Mouse (Mus musculus): Measurements from ENCODE around the gene Tnnc2.

Gene Tnnc2

DNA sequence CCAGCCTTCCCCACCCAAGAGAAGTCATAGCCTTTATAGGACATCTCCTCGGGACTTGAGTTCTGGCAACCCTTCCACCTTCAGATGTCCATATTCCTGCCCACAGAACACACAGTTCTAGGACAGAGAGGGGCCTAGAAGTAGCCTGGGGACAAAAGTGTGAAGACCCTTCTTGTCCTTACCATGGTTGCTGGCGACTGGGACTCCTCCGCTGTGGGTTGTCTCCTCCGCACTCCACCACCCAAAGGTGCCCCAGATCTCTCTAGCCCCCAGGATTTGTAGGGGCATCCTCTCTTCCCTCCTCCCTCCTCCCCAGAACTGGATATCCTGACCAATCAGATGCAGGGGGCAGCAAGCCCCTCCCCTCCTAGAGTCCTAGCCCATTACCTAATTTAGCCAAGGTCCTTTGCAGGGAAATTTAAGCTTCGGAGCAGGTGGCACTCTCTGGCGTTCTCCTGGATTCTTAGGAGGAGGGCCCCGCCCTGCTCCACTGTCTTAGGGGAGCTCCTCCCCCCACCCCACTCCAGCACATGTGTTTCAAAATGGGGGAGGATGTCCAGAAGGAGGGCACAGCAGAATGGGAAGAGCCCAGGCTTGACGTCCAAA lies at the start of gene Tnnc2:
Gene Tnnc2 (minus strand): TSS at position 487 of the 606 bp plus-strand sequence.
- no peak for DNase-seq (ENCODE audit: low spot score)

GRCm38 (mm10) chr2:164829090-164829489 lies 49.3 kb upstream of the Tnnc2 start:
- no peak for DNase-seq (ENCODE audit: low spot score)

DNA sequence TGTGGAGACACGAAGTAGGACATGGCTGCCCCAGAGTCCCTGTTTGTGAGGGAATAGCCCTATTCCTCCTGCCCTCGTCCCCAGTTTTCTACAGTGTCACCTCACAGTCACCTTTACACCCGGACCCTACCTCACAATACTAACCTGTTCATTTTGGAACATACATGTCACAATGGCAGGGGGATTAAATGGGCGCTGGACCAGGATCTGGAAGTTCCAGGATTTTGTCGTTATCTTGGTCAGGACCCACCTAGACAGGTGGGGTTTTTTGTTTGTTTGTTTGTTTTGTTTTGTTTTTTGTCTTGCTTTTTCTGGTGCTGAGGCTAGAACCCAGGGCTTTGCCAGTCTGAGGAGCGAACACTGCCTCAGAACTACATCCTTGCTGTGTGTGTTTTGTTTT lies 48.7 kb upstream of the Tnnc2 start, which contains the start of gene Spata25:
Gene Spata25 (minus strand): TSS at position 101 of the 400 bp plus-strand sequence.
- no peak for DNase-seq (ENCODE audit: low spot score)

- DNase-seq (ENCODE audit: low spot score): no peak
These were observed 47.5 kb upstream of the Tnnc2 start for GRCm38 (mm10) chr2:164827146-164827850.

GRCm38 (mm10) chr2:164825521-164825920 lies 45.8 kb upstream of the Tnnc2 start:
- no peak for DNase-seq (ENCODE audit: low spot score)

DNA sequence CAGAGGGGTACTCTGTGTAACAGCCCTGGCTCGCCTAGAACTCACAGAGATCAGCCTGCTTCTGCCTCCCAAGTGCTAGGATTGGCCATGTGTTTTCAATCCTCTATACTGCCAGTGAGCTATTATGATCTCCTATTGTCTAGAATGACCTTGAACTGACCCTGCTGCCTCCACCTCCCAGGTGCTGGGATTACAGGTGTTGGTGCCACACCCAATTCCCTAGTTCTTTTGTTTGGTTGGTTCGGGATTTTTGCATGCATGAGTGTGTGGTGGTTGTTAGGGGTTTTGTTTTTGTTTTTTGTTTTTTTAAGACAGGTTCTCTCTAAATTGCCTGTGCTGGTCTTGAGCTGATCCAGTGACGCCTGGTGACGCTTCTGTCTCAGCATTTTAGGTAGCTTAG lies 44.2 kb upstream of the Tnnc2 start:
- no peak for DNase-seq (ENCODE audit: low spot score)

- peak; percentile 77 for DNase-seq (ENCODE audit: low spot score)
These were observed 43.4 kb upstream of the Tnnc2 start for GRCm38 (mm10) chr2:164823181-164823585.

DNA sequence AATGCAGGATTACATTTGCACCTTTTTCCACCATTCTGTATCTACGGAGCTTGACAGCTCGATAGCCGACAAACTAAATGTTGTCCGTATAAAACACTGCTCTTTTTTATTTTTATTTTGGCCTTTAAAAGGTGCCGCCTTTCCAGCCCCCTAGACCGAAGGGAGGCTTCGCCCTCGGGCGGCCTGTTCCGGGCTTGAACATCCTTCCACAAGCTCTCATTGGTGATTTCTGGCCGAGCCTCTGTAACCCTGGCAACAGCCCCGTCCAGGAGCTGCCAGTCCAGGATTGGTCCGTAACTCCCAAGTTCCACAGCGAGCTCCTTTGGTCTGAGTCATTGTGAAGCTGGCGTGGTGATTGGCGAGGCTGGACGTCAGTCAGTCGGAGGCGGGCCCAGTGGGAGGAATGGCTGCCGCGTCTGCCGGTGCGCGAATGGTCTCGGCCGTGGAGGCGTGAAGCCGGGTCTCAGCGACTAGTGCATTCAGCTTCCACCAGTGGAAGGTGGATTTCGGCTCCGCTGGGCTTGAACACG lies 42.9 kb upstream of the Tnnc2 start, which contains the start of gene Zswim1:
Gene Zswim1 (plus strand): TSS at position 51 of the 530 bp plus-strand sequence.
- peak; percentile 99 for DNase-seq (ENCODE audit: low spot score)

DNA sequence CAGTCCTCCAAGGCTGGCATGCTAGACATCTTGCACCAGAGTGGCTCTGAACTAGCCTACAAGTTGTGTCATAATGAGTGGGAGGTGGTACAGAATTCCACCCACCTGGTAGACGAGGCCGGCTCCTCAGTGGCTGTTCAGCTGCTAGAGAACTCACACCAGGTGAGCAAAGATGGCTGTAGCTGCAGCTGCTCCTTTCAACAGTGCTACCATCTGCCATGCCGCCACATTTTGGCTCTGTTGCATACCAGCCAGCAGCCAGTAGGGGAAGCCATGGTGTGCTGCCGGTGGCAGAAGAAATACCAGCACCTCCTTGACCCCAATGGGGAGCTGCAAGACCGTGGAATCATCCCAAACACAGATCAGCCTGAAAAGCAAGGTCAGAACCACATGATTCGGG lies 41.3 kb upstream of the Tnnc2 start:
- DNase-seq (ENCODE audit: low spot score): no peak

- peak; percentile 57 for DNase-seq (ENCODE audit: low spot score)
These were observed 37.9 kb upstream of the Tnnc2 start for GRCm38 (mm10) chr2:164817703-164818102.

GRCm38 (mm10) chr2:164817206-164817605 lies 37.4 kb upstream of the Tnnc2 start:
- no peak for DNase-seq (ENCODE audit: low spot score)

DNA sequence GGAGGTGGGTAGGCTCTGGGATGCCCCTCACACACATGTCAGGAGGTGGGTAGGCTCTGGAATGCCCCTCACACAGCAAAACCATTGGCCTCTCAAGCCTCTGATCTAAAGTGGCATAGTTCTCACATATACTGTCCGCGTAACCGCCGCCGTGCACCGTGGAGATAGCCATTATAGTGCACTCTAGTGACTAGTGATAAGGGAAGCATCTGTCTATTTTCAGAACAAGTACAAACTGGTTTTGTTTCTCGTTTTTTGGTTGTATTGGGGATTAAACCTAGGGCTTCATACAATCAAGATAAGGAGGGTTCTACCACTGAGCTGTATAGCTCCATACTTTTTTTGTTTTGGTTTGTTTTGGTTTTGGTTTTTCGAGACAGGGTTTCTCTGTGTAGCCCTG lies 36.1 kb upstream of the Tnnc2 start:
- no peak for DNase-seq (ENCODE audit: low spot score)

DNA sequence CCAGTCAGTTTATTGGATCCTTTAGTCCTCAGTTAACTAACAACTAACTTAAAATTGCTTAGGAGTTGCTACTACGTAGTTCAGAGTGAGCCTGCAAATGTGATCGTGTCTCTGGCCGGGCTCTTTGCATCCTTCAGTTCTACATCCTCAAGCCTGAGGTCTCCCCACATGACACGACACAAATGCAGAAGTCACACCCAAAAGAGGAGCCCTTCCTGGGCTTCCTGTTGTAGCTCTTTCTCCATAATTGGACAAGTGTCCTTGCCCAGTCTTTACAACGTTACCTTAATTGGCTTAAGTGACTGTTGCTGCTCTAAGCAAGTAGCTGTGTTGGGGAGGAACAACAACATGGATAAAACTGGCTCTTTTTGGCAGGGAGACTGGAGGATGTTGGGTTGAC lies 35.6 kb upstream of the Tnnc2 start:
- no peak for DNase-seq (ENCODE audit: low spot score)

DNA sequence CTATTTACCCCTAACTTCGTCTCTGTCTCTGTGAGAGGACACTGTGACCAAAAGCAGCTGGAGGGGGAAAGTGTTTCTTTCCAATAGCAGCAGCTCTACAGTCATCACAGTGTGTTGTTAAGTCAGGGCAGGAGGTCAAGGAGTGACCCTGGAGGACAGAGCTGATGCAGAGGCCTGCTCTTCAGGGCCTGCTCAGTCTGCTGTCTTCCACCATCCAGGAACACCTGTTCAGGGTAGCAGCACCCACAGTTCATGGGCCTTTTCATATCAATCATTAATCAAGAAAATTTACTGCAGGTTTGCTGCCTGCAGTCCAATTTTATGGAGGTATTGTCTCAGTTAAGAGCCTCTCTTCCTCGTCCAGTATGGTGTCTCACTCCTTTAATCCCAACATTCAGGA lies 33.8 kb upstream of the Tnnc2 start:
- no peak for DNase-seq (ENCODE audit: low spot score)

- no peak for DNase-seq (ENCODE audit: low spot score)
These were observed 26.8 kb upstream of the Tnnc2 start for GRCm38 (mm10) chr2:164806614-164807013.

GRCm38 (mm10) chr2:164805332-164805718 lies 25.6 kb upstream of the Tnnc2 start:
- no peak for DNase-seq (ENCODE audit: low spot score)

GRCm38 (mm10) chr2:164804533-164805331 lies 25.0 kb upstream of the Tnnc2 start, which contains the start of the genes Acot8 and Zswim3:
Acot8 (minus strand) TSS chr2:164804882.
Zswim3 (plus strand) TSS chr2:164805098.
- peak; percentile 99 for DNase-seq (ENCODE audit: low spot score)

DNA sequence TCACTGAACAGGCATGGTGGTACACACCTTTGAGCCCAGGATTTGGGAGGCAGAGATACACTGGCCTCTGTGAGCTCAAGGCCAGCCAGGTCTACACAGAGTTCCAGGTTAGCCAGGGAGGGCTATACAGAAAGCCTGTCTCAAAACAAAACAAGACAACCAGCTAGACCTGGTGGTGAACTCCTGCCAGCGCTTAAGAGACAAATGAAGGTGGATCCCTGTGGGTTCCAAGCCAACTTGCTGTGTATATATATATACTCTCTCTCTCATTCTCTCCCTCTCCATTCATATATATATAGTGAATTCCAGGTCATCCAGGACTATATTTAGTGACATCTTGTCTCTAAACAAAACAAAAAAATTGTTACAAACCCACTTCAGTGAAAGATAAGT lies 24.1 kb upstream of the Tnnc2 start:
- DNase-seq (ENCODE audit: low spot score): no peak

- DNase-seq (ENCODE audit: low spot score): no peak
These were observed 23.6 kb upstream of the Tnnc2 start for GRCm38 (mm10) chr2:164803201-164803920.

DNA sequence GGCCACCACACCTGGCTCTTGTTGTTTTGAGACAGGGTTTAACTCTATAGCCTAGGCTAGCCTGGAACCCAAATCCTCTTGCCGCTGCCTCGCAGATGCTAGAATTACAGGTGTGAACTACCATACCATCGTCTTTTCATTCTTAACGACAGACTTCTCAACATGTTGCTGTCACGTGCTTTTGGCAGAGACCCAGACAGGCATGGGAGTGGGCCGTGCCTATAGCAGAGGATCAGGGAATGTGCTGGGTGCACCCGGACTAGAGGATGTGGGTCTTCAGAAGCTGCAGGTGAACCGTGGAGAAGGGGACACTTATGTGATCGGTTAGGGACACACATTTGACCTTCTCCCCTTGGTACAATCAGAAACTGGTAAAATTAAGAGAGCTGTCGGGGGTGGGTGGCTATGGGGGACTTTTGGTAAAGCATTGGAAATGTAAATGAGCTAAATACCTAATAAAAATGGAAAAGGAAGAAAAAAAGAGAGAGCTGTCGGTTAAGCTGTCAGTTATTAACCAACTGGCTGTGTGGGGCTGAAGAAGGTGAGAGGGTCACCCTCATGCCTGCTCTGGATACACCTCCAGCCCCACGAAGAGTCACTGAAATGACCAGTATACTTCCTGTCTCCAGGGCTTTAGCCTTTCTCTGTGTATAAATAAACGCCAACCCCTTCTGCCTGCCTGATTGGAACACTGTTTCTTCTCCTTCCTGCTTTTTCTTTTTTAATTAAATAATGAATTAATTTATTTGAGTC lies 20.7 kb upstream of the Tnnc2 start:
- no peak for DNase-seq (ENCODE audit: low spot score)

DNA sequence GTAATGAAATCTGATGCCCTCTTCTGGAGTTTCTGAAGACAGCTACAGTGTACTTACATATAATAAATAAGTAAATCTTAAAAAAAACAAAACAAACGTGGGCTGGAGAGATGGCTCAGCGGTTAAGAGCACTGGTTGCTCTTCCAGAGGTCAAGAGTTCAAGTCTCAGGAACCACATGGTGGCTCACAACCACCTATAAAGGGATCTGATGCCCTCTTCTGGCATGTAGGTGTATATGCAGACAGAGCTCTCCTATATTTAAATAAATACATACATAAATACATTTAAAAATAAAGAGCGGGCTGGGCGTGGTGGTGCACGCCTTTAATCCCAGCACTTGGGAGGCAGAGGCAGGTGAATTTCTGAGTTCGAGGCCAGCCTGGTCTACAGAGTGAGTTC lies 18.8 kb upstream of the Tnnc2 start:
- DNase-seq (ENCODE audit: low spot score): peak; percentile 33

All from embryo, embryonic 10.5 days (tissue).